Mouse (Mus musculus) heart, embryonic 12.5 days (tissue): ENCODE data around the gene Fes. TPM values are rescaled to one million over a fixed set of nuclear protein-coding genes. Genes with fewer than 3 reads are reported as not detected.
A peak's percentile ranks its signal among the peaks of the same experiment; 100 is the strongest.

Source experiments
- ATAC-seq: fragments of 200-750 bp; cut with Nextera tagmentation; 2 replicates; pipeline ENCODE4 v1.8.0; 2017; ENCODE audit warnings: moderate TSS enrichment, moderate library complexity; ENCODE audit not compliant: insufficient number of reproducible peaks, low FRiP score
- H3K27ac ChIP-seq: fragments of 300-500 bp; sonication (generic); 2 replicates; pipeline ENCODE4 v1.5.1; 2016; ENCODE audit warnings: mild to moderate bottlenecking, moderate library complexity; ENCODE audit not compliant: poor library complexity, severe bottlenecking
- H3K27me3 ChIP-seq: fragments of 300-500 bp; sonication (generic); replicated peaks from 2 replicates; pipeline ENCODE4 v1.6.1; 2016; ENCODE audit warnings: mild to moderate bottlenecking, moderate library complexity
- H3K36me3 ChIP-seq: fragments of 300-500 bp; sonication (generic); 2 replicates; pipeline ENCODE4 v1.6.1; 2016; ENCODE audit warnings: mild to moderate bottlenecking, moderate library complexity
- H3K4me1 ChIP-seq: fragments of 300-500 bp; sonication (generic); replicated peaks from 2 replicates; pipeline ENCODE4 v1.6.1; 2016; ENCODE audit warnings: mild to moderate bottlenecking
- H3K4me2 ChIP-seq: fragments of 300-500 bp; sonication (generic); 2 replicates; pipeline ENCODE4 v1.6.1; 2016; ENCODE audit warnings: mild to moderate bottlenecking, moderate library complexity
- H3K4me3 ChIP-seq: fragments of 300-500 bp; sonication (generic); 2 replicates; pipeline ENCODE4 v1.5.1; 2016; ENCODE audit warnings: mild to moderate bottlenecking
- H3K9ac ChIP-seq: fragments of 300-500 bp; sonication (generic); 2 replicates; pipeline ENCODE4 v1.6.1; 2016; ENCODE audit warnings: mild to moderate bottlenecking, moderate library complexity
- H3K9me3 ChIP-seq: fragments of 300-500 bp; sonication (generic); replicated peaks from 2 replicates; pipeline ENCODE4 v1.6.1; 2016; ENCODE audit warnings: mild to moderate bottlenecking, moderate library complexity
- WGBS: fragments of 180-500 bp; shearing (Covaris S2); methylation state at CpG from one replicate; pipeline ENCODE4 v1.1.7; 2016; 5-methylcytosine and 5-hydroxymethylcytosine counted together
- polyA plus RNA-seq: library from polyadenylated mRNA; unstranded; fragments of >200 nt; fragmentation: Nextera tagmentation; extraction: Ambion mirVana; gene quantifications from 2 replicates; pipeline ENCODE4 v1.2.1, GENCODE M21; 2016

The Fes gene
- polyA plus RNA-seq, 1 experiment from 2014 or later, result 11.4 TPM

DNA sequence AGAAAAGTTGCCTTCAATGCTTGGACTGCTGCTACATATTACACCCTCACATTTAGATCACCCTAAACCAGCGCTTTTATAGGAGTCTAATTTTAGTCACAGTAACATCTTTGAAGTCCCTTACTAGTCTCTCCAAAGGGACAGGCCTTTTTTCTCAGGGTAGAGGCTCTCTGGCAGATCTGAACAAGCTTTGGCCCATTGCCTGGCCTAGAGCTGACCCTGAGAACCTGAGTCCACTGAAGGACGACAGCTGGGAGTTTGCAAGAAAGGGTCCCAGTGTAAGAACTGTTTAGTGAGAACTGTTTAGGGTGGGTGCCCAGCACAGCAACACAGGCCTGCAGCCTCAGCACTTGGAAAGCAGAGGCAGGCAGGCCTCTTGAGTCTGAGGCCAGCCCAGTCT lies 22.0 kb downstream of the Fes start:
- H3K36me3 ChIP-seq, result peaks cover 78% of the 10 kb centered on the region
- no peaks in the 10 kb centered on the region for H3K27me3 ChIP-seq
- 69% methylated on average over 2 of the region's 2 CpGs for WGBS

DNA sequence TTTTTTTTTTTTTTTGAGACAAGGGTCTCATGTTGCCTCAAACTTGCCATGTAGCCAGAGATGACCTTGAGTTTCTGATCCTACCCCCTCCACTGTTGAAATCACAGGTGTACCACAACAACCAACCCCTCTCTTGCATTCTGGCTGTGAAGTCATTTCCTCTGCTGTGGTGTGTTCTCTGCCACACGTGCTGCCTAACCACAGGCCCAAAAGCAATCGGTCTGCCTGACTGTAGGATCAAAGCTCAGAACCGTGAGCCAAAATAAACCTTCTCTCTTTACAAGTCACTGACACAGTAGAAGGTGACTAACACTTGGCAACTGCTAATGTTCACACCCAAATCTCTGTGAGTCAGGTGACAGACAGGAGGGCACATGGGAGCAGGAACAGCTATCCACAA lies 27.3 kb downstream of the Fes start:
- Histone ChIP-seq H3K27me3 (no peaks in the 10 kb centered on the region), H3K4me1 (peaks cover 13% of the 10 kb centered on the region), H3K4me3 (no peak overlapping the region), H3K4me2 (no peak overlapping the region), H3K9ac (no peak overlapping the region), H3K27ac (no peak overlapping the region), H3K9me3 (peaks cover 13% of the 10 kb centered on the region), H3K36me3 (peaks cover 98% of the 10 kb centered on the region)
- 40% methylated on average over 3 of the region's 3 CpGs for WGBS
- no peak for ATAC-seq

More for the DNA sequence above, 22.0 kb downstream of the Fes start:
- H3K9ac ChIP-seq, result no peak overlapping the region
- no peak for ATAC-seq
- H3K27ac ChIP-seq, result no peak overlapping the region
- no peak overlapping the region for H3K4me2 ChIP-seq
- H3K9me3 ChIP-seq, result peaks cover 13% of the 10 kb centered on the region
- H3K4me3 ChIP-seq, result no peak overlapping the region
- H3K4me1 ChIP-seq, result peaks cover 22% of the 10 kb centered on the region

DNA sequence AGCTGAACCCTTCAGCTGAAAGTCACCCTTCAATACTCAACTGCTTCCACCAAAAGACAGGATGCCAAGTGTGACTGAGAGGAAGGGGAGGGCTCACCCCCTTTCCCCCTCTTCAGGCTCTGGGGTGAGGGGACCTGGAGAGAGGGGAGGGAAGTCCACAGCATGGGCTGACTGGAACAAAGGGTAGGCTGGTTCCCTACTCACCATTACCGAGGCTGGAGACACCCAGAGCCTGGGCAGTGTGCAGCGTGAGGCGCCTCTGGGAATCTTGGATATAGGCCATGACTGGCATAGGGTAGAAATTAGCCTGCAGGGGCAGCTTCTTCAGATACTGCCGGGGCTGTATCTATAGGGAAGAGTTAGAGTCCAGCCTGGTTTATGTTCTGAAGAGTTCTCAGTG lies 29.7 kb downstream of the Fes start:
- ATAC-seq, result no peak
- Histone ChIP-seq H3K9me3 (no peaks in the 10 kb centered on the region), H3K9ac (no peak overlapping the region), H3K4me3 (no peak overlapping the region), H3K27me3 (no peaks in the 10 kb centered on the region), H3K4me2 (no peak overlapping the region), H3K36me3 (peaks cover 88% of the 10 kb centered on the region), H3K4me1 (peaks cover 13% of the 10 kb centered on the region), H3K27ac (0 out of 2 replicates have a peak overlapping the region, but pooled peaks have one; percentile 61)
- WGBS, result 66% methylated on average over 4 of the region's 4 CpGs

DNA sequence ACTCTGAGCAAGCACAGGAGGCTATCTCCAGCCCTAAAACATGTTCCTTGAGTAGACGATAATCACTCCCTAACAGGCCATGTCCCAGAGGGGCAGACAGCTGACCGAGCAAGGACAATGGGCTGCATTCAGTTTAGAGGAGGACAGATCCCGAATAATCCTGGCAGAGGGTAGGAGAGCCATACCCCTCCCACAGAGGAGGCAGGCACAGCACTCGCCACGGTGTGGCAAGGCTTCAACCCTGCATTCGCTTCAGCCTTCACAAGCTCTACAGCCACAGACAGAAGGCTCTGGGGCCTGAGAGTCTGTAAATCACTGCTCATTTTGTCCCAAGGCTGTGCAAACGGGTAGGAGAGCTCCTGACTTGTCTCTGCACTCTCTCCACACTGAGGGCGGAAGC lies 30.6 kb downstream of the Fes start:
- H3K4me2 ChIP-seq, result no peak overlapping the region
- H3K36me3 ChIP-seq, result peaks cover 88% of the 10 kb centered on the region
- H3K27me3 ChIP-seq, result no peaks in the 10 kb centered on the region
- ATAC-seq, result peak; percentile 53; the same call in 1 of the 2 replicates
- 52% methylated on average over 8 of the region's 8 CpGs for WGBS
- H3K9me3 ChIP-seq, result no peaks in the 10 kb centered on the region
- no peak overlapping the region for H3K4me3 ChIP-seq
- H3K4me1 ChIP-seq, result peaks cover 13% of the 10 kb centered on the region
- H3K27ac ChIP-seq, result peak overlapping the region; percentile 63
- H3K9ac ChIP-seq, result 0 out of 2 replicates have a peak overlapping the region, but pooled peaks have one; percentile 40

- Histone ChIP-seq H3K4me2 (no peak overlapping the region), H3K9me3 (no peaks in the 10 kb centered on the region), H3K4me1 (peaks cover 13% of the 10 kb centered on the region), H3K9ac (no peak overlapping the region), H3K27ac (peak overlapping the region; percentile 63), H3K27me3 (no peaks in the 10 kb centered on the region), H3K36me3 (peaks cover 86% of the 10 kb centered on the region), H3K4me3 (no peak overlapping the region)
- 83% methylated on average over 13 of the region's 13 CpGs for WGBS
- no peak for ATAC-seq
These were observed 31.4 kb downstream of the Fes start for GRCm38 (mm10) chr7:80356351-80356750.

DNA sequence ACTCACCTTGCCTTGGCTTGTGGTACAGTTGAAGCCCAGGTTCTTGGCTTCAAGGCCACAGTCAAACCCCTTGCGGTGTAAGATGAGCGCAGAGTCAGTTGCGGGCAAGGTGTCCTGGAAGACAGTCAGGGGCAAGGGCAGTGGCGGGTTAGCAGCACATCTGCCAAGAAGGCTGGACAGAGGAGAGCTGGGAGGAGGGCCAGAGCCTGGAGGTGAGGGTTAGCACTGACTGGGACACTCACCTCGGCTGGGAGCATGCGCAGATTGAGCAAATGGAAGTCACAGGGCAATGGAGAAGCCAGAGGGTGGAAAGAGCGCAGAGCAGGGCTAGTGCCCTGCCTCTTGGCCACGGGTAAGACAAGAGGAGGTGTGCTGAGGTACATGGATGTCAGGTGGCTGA lies 34.8 kb downstream of the Fes start:
- WGBS, result 91% methylated on average over 8 of the region's 8 CpGs
- Histone ChIP-seq H3K27me3 (no peaks in the 10 kb centered on the region), H3K4me3 (no peak overlapping the region), H3K4me1 (peaks cover 5% of the 10 kb centered on the region), H3K9ac (no peak overlapping the region), H3K9me3 (no peaks in the 10 kb centered on the region), H3K27ac (no peak overlapping the region), H3K36me3 (peaks cover 71% of the 10 kb centered on the region), H3K4me2 (no peak overlapping the region)
- ATAC-seq, result no peak

- no peak overlapping the region for H3K4me3 ChIP-seq
- no peaks in the 10 kb centered on the region for H3K27me3 ChIP-seq
- no peak overlapping the region for H3K27ac ChIP-seq
- 53% methylated on average over 2 of the region's 2 CpGs for WGBS
- no peak for ATAC-seq
- H3K4me2 ChIP-seq, result no peak overlapping the region
- no peaks in the 10 kb centered on the region for H3K9me3 ChIP-seq
- peaks cover 7% of the 10 kb centered on the region; the same call in 1 of the 2 replicates for H3K4me1 ChIP-seq
- H3K36me3 ChIP-seq, result peaks cover 51% of the 10 kb centered on the region
- H3K9ac ChIP-seq, result no peak overlapping the region
These were observed 36.9 kb downstream of the Fes start for GRCm38 (mm10) chr7:80350808-80351207.

DNA sequence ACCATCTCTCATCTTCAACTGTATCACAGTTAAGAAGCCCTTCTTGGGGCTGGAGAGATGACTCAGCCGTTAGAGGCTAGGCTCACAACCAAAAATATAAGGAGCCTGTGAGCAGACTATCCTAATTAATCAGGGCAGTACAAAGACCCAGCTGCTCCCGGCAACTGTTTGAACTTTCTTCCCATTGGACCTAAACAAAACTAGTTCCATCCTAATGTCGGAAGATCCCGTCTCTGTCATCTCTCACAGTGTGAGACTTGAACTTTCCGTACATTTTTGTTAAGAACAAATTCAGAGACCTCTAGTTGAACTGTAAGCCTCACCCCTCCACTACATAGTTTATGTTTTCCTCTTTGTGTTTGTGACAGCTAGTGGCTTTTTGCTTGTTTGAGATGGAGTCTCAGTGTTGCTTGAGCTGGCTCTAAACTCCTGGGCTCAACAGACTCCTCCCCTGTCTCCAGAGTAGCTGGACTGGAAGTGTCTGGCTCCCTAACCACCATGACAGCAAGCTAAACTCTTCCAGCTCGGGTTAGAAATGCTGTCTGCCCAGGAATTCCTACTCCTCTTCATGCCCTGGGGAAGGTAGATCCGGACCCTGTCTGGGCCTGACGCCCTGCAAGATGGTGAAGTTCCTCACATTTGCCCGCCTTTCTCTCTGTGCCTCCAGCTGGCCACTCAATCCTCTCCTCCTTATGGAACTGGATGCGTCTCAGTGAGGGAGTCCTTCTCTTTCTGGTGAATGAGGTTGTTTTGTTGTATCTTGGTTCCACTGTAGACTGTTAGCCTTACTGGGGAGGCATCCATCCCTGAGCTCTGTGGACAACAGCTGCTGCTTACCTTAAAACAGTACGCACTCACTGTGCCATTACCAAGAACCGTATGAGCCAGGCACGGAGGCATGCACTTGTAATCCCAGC lies 39.8 kb downstream of the Fes start:
- no peak overlapping the region for H3K27ac ChIP-seq
- WGBS, result 68% methylated on average over 13 of the region's 13 CpGs
- ATAC-seq, result no peak

DNA sequence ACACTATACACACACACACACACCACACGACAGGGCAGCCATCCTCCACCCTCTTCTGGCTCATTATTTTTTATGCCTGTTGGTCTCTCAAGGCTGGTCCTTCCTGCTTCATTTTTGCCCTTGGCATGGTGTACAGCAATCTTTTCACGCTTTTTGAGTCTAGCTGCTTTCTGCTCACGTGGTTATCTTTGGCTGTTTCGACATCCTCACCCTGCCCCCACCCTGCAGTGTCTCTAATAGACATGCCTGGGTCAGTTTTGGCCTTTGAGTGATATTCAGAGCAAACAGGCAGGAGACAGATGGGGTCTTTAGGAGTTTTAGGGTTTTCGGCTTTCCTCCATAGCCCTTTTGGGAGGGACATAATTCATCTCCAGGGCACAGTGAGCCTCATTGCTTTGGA lies 40.9 kb downstream of the Fes start:
- Histone ChIP-seq H3K9me3 (0 out of 2 replicates have a peak, but pooled peaks cover 4% of the 10 kb centered on the region), H3K36me3 (peaks cover 27% of the 10 kb centered on the region), H3K27ac (no peak overlapping the region), H3K9ac (no peak overlapping the region), H3K27me3 (no peaks in the 10 kb centered on the region), H3K4me1 (peaks cover 26% of the 10 kb centered on the region), H3K4me2 (no peak overlapping the region), H3K4me3 (no peak overlapping the region)
- no peak for ATAC-seq
- WGBS, result 66% methylated on average over 5 of the region's 5 CpGs

More for the DNA sequence above, 39.8 kb downstream of the Fes start:
- Histone ChIP-seq H3K4me2 (no peak overlapping the region), H3K9me3 (0 out of 2 replicates have a peak, but pooled peaks cover 4% of the 10 kb centered on the region), H3K9ac (no peak overlapping the region), H3K27me3 (no peaks in the 10 kb centered on the region), H3K4me3 (no peak overlapping the region), H3K4me1 (peaks cover 17% of the 10 kb centered on the region), H3K36me3 (peaks cover 37% of the 10 kb centered on the region)

GRCm38 (mm10) chr7:80346173-80346572 lies 41.6 kb downstream of the Fes start:
- peaks cover 22% of the 10 kb centered on the region for H3K36me3 ChIP-seq
- peaks cover 31% of the 10 kb centered on the region for H3K4me1 ChIP-seq
- H3K27me3 ChIP-seq, result no peaks in the 10 kb centered on the region
- H3K27ac ChIP-seq, result no peak overlapping the region
- WGBS, result 78% methylated on average over 9 of the region's 9 CpGs
- ATAC-seq, result no peak
- 0 out of 2 replicates have a peak, but pooled peaks cover 4% of the 10 kb centered on the region for H3K9me3 ChIP-seq
- H3K4me2 ChIP-seq, result no peak overlapping the region
- H3K4me3 ChIP-seq, result no peak overlapping the region
- H3K9ac ChIP-seq, result no peak overlapping the region

DNA sequence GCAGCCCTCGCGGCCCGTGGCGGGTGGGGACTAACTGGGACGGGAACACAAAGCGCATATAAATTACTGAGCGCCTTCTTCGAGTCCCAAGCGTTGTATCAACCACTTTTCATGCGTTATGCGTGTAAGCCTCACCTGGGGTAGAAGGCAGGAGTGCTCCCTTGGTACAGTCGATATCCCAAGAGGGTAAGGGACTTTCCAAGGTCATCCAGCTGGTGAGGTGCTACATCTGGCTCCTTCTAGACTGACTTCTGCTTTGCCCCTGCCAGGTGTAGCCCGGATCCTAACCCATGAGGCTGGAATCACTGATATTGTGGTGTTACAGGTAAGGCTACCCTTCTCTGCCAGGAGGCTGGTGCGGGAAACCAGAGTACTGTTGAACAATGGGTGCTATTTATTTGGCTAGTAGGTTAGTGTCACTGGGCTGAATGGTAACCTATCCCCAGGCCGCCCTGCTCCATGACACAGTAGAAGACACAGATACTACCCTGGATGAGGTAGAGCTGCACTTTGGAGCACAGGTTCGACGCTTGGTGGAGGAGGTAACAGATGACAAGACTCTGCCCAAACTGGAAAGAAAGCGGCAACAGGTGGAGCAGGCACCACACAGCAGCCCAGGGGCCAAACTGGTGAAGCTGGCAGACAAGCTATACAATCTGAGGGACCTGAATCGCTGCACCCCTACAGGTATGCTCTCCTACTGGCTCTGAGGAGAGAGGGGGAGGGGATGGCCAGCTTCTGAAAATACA lies 44.3 kb downstream of the Fes start:
- H3K27ac ChIP-seq, result peak overlapping the region; percentile 64; the same call in 1 of the 2 replicates
- H3K36me3 ChIP-seq, result peaks cover 4% of the 10 kb centered on the region; the same call in 1 of the 2 replicates
- peak overlapping the region; percentile 92 for H3K9ac ChIP-seq
- ATAC-seq, result no peak
- H3K9me3 ChIP-seq, result 0 out of 2 replicates have a peak, but pooled peaks cover 4% of the 10 kb centered on the region
- peaks cover 47% of the 10 kb centered on the region for H3K4me1 ChIP-seq
- H3K27me3 ChIP-seq, result no peaks in the 10 kb centered on the region
- H3K4me2 ChIP-seq, result peak overlapping the region; percentile 77
- H3K4me3 ChIP-seq, result peak overlapping the region; percentile 69
- WGBS, result 24% methylated on average over 19 of the region's 19 CpGs
